Mouse (Mus musculus) hindbrain, embryonic 13.5 days (tissue): ENCODE results near the gene Cks1b. TPM values are rescaled to one million over a fixed set of nuclear protein-coding genes. Genes with fewer than 3 reads are reported as not detected.
A peak's percentile ranks its signal among the peaks of the same experiment; 100 is the strongest.

Experiments used
- ATAC-seq: fragments of 200-750 bp; cut with Nextera tagmentation; 2 replicates; pipeline ENCODE4 v1.8.0; 2017; ENCODE audit warnings: moderate TSS enrichment; ENCODE audit not compliant: low FRiP score
- H3K27ac ChIP-seq: fragments of 300-500 bp; sonication (generic); 2 replicates; pipeline ENCODE4 v1.5.1; 2015; ENCODE audit warnings: inconsistent platforms, mild to moderate bottlenecking, moderate library complexity
- H3K27me3 ChIP-seq: fragments of 300-500 bp; sonication (generic); 2 replicates; pipeline ENCODE4 v1.6.1; 2015; ENCODE audit warnings: mild to moderate bottlenecking, inconsistent platforms
- H3K36me3 ChIP-seq: fragments of 300-500 bp; sonication (generic); 2 replicates; pipeline ENCODE4 v1.6.1; 2015; ENCODE audit warnings: mild to moderate bottlenecking, inconsistent platforms
- H3K4me1 ChIP-seq: fragments of 300-500 bp; sonication (generic); replicated peaks from 2 replicates; pipeline ENCODE4 v1.6.1; 2015; ENCODE audit warnings: inconsistent platforms
- H3K4me2 ChIP-seq: fragments of 300-500 bp; sonication (generic); 2 replicates; pipeline ENCODE4 v1.6.1; 2015; ENCODE audit warnings: inconsistent platforms, mild to moderate bottlenecking, moderate library complexity
- H3K4me3 ChIP-seq: fragments of 300-500 bp; sonication (generic); 2 replicates; pipeline ENCODE4 v1.5.1; 2015; ENCODE audit warnings: mild to moderate bottlenecking, inconsistent platforms
- H3K9ac ChIP-seq: fragments of 300-500 bp; sonication (generic); 2 replicates; pipeline ENCODE4 v1.6.1; 2015; ENCODE audit warnings: mild to moderate bottlenecking, inconsistent platforms
- H3K9me3 ChIP-seq: fragments of 300-500 bp; sonication (generic); 2 replicates; pipeline ENCODE4 v1.6.1; 2016; ENCODE audit warnings: inconsistent platforms
- WGBS: fragments of 180-500 bp; shearing (Covaris S2); methylation state at CpG from one replicate; pipeline ENCODE4 v1.1.7; 2015; 5-methylcytosine and 5-hydroxymethylcytosine counted together
- polyA plus RNA-seq: library from polyadenylated mRNA; unstranded; fragments of >200 nt; fragmentation: Nextera tagmentation; extraction: Ambion mirVana; gene quantifications from 2 replicates; pipeline ENCODE4 v1.2.1, GENCODE M21; 2015

The Cks1b gene
- polyA plus RNA-seq, 1 experiment from 2014 or later, result 116 TPM

DNA sequence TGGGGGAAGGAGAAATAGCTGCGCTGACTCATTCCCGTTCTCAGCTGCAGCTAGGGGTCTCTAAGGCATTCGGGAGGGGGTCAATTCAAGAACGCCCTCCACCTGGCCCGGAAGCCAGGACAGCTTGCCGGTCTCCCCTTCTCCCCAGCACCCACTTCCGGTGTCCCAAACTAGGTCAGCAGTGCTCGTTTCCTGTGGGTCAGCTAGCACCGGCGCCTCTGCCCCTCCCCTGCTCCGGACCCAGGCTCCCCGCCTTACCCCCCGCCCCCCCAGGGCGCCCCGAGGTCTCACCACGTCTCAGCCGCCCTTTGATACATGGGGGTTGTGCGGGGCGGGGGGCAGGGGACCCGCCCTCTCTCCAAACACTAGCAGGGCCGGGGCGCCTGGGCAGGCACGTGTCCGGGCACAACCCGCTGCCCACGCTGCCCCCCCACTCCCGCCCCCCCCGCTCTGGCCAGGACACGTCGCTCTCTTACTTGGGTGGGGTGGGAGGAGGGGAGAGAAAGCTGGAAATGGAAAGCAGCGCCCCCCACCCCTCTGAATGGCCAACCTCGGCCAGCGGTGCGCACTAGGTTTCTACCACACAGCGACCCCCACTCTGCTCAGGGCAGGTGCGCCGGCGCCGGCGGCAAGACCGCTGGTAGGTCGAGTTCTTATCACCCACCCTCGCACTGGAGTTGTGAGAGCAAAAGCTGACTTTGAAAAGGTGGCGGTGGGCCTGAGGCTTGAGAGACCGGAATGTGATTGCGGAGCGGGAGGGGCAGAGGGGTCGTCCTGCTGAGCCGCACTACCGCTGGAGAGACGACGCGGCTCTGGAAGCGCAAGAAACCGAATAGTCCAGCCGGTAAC, 26.3 kb downstream of the Cks1b start:
- Histone ChIP-seq H3K4me2 (peak overlapping the region; percentile 99), H3K27me3 (peaks cover 55% of the 10 kb centered on the region), H3K9me3 (no peaks in the 10 kb centered on the region), H3K9ac (peak overlapping the region; percentile 74), H3K36me3 (no peaks in the 10 kb centered on the region), H3K27ac (no peak overlapping the region), H3K4me1 (peaks cover 81% of the 10 kb centered on the region), H3K4me3 (peak overlapping the region; percentile 52)
- no peak for ATAC-seq
- under 1% methylated on average over 54 of the region's 56 CpGs for WGBS

DNA sequence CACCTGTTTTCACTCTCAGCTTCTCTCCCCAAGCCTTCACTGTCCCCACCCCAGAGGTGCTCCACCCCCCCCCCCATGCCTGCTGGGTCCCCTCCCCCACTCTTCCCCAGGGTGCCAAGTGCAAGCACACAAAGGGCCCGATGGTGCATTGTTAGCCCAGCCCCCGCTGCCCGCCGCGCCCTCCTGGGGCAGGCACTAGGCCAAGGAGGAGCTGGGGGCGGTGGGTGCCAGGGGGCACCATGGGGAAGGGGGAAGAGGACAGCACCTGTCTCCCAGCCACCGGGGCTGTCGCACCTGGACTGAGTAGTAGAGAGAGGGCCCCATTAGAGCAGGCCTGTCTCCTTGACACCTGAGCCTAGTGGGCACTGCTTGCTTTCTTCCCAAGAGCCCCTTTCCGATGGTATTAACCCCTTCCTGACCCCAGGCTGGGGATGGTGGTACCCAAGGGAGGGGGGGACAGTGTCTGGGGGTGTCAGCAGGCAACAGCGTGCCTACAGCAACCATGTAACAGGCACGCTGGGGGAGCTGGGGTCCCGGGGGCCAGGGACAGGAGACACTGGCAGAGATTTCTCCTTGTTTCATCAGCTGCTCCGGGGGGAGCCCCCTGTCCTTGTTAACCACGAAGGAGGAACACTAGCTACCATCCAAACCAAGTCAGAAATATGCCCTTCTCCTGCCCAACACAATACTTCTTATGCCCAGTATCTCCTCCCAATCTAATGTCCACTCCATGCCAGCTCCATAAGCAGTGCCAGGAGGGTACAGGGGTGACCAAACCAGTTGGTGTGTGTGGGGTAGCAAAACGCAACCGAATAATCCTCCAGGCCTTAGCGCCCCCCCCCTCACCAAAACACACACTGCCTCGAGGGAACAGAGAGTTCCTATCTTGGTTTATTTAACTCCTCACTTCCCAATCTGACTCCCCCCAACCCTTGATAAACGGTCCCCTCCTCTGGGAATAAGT, 27.2 kb downstream of the Cks1b start:
- no peaks in the 10 kb centered on the region for H3K9me3 ChIP-seq
- peak overlapping the region; percentile 99 for H3K4me2 ChIP-seq
- H3K4me1 ChIP-seq, result peaks cover 76% of the 10 kb centered on the region
- no peak overlapping the region for H3K27ac ChIP-seq
- WGBS, result 13% methylated on average over 18 of the region's 19 CpGs
- H3K4me3 ChIP-seq, result peak overlapping the region; percentile 52
- H3K27me3 ChIP-seq, result peaks cover 50% of the 10 kb centered on the region
- peak overlapping the region; percentile 74 for H3K9ac ChIP-seq
- no peak for ATAC-seq
- no peaks in the 10 kb centered on the region for H3K36me3 ChIP-seq

DNA sequence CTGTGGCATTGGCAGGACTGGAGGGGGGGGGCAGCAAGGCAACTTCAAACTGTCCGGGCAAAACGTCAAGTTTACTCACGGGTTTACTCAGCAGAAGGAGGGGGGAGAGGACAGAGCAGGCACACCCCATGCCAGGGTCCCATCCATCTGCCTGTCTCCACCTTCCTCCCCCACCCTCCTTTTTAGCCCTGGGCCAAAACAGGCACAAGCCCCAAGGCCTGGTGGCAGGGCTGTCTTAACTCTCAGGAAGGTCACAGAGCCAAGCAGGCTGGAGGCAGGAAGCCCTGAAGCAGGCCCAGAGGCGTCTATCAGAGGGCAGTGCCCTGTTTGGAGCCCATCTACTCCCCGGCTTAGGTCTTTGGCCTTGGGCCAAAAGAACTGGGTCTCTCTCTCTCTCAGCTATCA, 28.1 kb downstream of the Cks1b start:
- Histone ChIP-seq H3K4me1 (peaks cover 67% of the 10 kb centered on the region), H3K27me3 (peaks cover 45% of the 10 kb centered on the region), H3K9me3 (no peaks in the 10 kb centered on the region), H3K36me3 (no peaks in the 10 kb centered on the region), H3K27ac (no peak overlapping the region), H3K9ac (no peak overlapping the region), H3K4me2 (no peak overlapping the region), H3K4me3 (no peak overlapping the region)
- WGBS, result 52% methylated on average over 5 of the region's 5 CpGs
- ATAC-seq, result no peak

DNA sequence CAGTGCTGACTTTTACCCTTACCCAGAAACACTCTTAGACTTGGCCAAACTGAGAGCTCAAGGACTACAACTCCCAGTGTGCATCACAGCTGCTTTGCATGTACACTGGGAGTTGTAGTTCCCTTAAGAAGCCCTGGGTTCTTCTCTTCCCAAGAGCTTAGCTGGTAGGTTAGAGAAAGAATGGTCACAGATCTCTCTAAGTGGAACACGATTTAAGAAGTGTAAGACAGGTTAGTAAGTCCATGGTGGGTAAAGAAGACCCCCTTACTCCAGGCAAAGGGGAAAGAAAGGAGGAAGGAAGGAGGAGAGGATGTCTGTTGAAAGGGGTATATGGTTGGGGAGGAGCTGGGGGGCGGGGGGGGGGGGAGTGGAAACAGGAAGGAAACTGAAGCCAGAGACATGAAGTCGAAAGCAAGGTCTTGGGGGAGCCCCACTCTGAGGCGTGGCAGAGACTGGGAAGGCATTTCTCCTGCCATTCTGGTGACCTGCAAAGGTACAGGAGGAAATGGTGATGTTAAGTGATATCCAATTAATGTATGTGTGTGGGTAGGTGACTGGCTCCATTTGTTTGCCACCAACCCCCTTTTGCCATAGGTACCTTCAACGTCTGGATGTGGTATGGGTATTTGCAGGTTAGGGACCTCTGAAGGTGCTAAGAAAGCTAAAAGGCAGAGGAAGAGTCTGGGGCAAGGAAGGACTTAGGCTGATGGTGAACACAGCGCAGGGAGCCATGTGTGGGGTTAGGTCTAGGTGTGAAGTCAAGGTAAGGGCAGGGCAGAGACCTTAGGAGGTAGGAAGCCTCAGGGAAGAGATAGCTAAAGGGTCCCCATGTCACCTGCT, 29.1 kb downstream of the Cks1b start:
- peaks cover 36% of the 10 kb centered on the region for H3K27me3 ChIP-seq
- H3K36me3 ChIP-seq, result no peaks in the 10 kb centered on the region
- H3K9ac ChIP-seq, result no peak overlapping the region
- H3K4me3 ChIP-seq, result no peak overlapping the region
- WGBS, result 79% methylated on average over 6 of the region's 6 CpGs
- 0 out of 2 replicates have a peak, but pooled peaks have one; percentile 5 for ATAC-seq
- no peaks in the 10 kb centered on the region for H3K9me3 ChIP-seq
- peaks cover 57% of the 10 kb centered on the region for H3K4me1 ChIP-seq
- no peak overlapping the region for H3K27ac ChIP-seq
- H3K4me2 ChIP-seq, result no peak overlapping the region

DNA sequence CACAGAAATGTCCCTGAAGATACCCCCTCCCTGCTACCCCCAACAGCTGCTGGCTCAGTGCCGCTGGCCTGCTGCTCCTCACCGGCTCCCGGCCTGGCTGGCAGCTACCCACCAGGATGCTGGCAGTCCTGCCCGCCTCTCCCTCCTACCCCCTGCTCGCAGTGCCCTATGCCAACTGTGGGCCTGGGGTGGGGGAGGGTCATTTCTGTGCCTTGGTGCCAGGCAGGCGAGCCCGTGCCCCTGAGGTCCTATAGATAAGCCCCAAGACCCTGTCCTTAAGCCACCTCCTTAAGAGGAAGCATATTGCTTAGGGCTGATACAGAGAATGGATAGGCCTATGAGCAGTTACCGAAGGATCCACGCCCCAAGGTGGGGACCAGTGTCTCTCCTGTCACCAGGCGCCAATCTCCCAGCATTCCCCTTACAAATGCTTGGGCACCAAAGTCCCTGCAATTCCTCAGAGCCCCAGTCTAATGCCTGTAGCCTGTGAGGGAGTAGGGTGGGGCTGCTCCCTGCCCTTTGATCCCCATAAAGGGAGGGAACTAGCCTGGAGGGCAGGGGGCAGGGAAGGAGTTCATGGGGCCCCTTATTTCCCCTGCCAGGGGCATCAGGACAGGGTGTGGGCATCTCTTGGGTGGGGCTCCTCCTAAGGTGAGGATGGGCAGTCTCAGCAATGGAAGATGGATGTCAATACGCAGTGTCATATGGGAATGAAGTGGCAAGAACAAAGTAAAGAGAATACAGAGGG, 29.9 kb downstream of the Cks1b start:
- Histone ChIP-seq H3K4me2 (no peak overlapping the region), H3K4me1 (peaks cover 49% of the 10 kb centered on the region), H3K9ac (no peak overlapping the region), H3K27ac (no peak overlapping the region), H3K36me3 (no peaks in the 10 kb centered on the region), H3K9me3 (no peaks in the 10 kb centered on the region), H3K27me3 (peaks cover 30% of the 10 kb centered on the region), H3K4me3 (no peak overlapping the region)
- ATAC-seq, result peak; percentile 10; the same call in 1 of the 2 replicates
- WGBS, result 77% methylated on average over 10 of the region's 11 CpGs

DNA sequence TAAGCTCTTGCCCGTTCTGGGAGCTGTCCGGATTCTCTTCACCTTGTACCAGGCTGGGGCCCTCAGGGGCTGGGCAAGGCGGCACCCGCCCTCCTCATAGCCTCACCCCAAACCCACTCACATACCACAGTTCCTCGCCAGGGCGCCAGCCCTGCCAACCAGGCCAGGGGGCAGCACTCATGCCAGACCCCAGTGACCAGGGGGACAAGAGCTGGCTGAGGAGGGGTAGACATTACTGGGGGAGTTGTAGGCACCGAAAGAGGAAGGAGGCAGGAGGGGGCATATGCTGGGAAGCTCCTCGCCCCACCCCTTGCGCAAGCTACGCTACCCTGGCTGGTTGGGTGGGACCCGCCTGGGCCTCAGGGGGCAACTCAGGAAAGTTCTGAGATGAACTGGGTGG, 30.6 kb downstream of the Cks1b start:
- WGBS, result 76% methylated on average over 11 of the region's 11 CpGs
- no peak overlapping the region for H3K4me2 ChIP-seq
- H3K27ac ChIP-seq, result no peak overlapping the region
- peaks cover 25% of the 10 kb centered on the region for H3K27me3 ChIP-seq
- no peak for ATAC-seq
- no peak overlapping the region for H3K4me3 ChIP-seq
- peaks cover 42% of the 10 kb centered on the region for H3K4me1 ChIP-seq
- H3K9ac ChIP-seq, result no peak overlapping the region
- no peaks in the 10 kb centered on the region for H3K9me3 ChIP-seq
- H3K36me3 ChIP-seq, result no peaks in the 10 kb centered on the region

DNA sequence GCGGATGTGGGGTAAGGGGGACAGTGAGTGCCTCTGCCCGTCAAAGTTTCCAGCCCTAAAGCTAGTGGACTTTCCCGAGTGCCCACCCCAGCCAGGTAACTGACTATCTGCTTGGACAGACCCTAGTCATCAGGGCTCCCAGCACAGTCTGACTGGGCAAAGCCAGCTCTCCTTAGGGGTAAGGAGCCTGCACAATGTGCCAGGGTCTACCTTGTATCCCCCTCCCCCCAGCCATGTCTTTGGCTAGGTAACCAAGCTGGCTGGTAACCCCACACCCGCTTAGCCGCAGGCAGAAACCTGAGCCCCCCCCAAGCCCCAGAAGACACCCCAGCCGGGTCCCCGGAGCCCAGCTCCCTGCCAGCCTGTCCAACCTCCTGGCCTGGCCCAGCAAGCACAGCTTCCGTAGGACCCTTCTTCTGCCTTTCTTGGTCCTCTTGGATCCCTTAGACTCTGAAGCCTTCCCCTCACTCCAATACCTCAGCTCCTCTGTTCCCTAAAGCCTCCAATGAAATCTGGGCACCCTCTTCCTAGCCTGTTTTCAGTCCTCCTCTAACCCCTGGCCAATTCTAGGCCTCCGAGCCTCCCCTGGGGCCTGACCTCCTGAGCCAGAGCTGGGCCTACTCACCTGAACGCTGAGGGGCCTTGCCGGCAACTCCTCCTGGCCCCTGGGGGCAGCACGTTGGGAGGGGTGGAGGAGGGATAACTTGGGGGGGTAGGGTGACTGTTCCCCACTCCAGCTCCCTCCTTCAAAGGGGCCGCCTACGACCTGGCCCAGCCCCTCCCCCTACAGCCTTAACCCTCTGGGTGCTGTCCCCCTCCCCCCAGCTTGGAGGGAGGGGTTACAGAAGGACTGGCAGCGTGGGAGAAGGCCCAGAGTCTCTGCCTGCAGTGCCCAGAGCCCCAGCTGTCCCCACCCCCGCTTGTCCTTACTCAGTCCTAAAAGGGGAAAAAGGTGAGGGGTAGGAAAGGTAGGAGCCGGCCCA, 31.5 kb downstream of the Cks1b start:
- Histone ChIP-seq H3K9ac (0 out of 2 replicates have a peak overlapping the region, but pooled peaks have one; percentile 13), H3K36me3 (no peaks in the 10 kb centered on the region), H3K4me2 (no peak overlapping the region), H3K27ac (no peak overlapping the region), H3K4me3 (no peak overlapping the region), H3K27me3 (peaks cover 16% of the 10 kb centered on the region), H3K9me3 (no peaks in the 10 kb centered on the region), H3K4me1 (peaks cover 33% of the 10 kb centered on the region)
- no peak for ATAC-seq
- WGBS, result 53% methylated on average over 17 of the region's 17 CpGs

DNA sequence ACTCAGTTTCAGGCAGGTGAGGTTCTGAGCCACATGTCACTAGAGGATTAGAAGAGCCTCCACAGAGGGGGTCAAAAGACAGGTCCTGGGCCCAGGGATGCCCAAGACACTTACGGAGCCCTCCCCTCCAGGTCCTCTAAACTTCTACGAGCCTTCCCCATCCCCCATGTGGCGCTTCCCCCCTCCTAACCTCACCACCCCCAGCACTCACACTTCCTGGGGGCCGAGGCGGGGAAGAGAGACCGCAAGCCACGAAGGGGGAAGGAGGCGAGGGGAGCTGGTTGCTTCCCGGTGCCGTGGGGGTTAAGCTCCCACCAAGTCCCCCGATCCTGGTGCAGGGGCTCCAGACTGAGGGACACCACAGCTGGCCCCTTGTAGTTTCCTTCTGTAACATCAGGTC, 32.7 kb downstream of the Cks1b start:
- Histone ChIP-seq H3K4me1 (peaks cover 21% of the 10 kb centered on the region), H3K27ac (no peak overlapping the region), H3K4me2 (no peak overlapping the region), H3K27me3 (peaks cover 13% of the 10 kb centered on the region; the same call in 1 of the 2 replicates), H3K9me3 (no peaks in the 10 kb centered on the region), H3K4me3 (no peak overlapping the region), H3K9ac (no peak overlapping the region), H3K36me3 (no peaks in the 10 kb centered on the region)
- 60% methylated on average over 11 of the region's 11 CpGs for WGBS
- ATAC-seq, result no peak

DNA sequence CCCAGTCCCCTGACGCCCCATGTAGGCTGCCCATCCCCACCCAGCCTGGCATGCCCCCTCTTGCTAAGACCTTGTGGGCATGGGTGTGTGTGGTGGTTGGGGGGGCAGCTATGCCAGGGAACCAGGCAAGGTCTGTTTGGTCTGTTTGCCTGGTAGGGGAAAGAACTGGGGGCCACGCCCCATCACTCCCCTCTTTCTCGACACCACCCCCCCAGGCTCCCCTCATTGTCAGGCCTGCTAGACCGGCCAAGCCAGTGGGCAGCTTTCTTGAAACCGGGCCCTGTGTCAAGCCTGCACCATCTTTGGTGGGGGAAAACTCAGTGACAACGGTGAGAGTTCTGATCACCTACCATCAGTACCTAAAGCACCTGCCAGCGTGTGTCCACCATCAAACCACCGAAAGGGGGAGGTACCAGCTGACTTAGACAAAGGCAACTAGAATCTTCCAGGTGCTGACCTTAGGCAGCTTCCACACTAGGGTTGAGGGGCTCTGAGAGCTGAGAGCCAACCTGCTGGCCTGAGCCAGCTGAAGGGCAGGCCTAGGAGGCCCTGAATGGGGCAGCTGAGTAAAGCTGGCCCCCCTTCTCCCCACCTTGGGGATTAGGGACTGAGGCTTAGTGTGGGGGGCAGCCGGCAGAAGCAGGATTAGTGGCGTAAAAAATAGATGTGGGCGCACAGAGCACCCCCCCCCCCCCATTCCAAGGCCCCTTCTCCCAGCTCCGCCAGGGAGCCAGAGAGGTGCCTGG, 33.7 kb downstream of the Cks1b start:
- Histone ChIP-seq H3K9me3 (no peaks in the 10 kb centered on the region), H3K4me2 (no peak overlapping the region), H3K27ac (no peak overlapping the region), H3K27me3 (0 out of 2 replicates have a peak, but pooled peaks cover 13% of the 10 kb centered on the region), H3K9ac (no peak overlapping the region), H3K4me3 (no peak overlapping the region), H3K4me1 (peaks cover 18% of the 10 kb centered on the region), H3K36me3 (no peaks in the 10 kb centered on the region)
- whole genome bisulfite sequencing, result 73% methylated on average over 12 of the region's 12 CpGs
- ATAC-seq, result no peak
